Mouse (Mus musculus): ENCODE measurements around the gene Exog.

- TF ChIP-seq POLR2A (IDR thresholded peaks at IDR 0.05; ENCODE audit: low read depth, low read length) (no peak), CTCF (IDR thresholded peaks at IDR 0.05; ENCODE audit: borderline replicate concordance, insufficient read depth, low read length) (no peak)
Measured at GRCm38 (mm10) chr9:119425217-119425975, 19.3 kb upstream of the Exog start.

All from embryonic fibroblast, embryonic 13.5 days (primary cell).